Mouse (Mus musculus) erythroblast, embryonic 14.5 days (primary cell): ENCODE data around the gene Tbl1x.

Experiments used
- GATA1 ChIP-seq: IDR thresholded peaks from 2 replicates; pipeline ENCODE4 v1.6.1; 2012; ENCODE audit warnings: low read length, inconsistent platforms, mixed read lengths
- TAL1 ChIP-seq: IDR thresholded peaks from 3 replicates; pipeline ENCODE4 v1.6.1; 2012; ENCODE audit warnings: low read length, inconsistent platforms, mixed read lengths

GRCm38 (mm10) chrX:77533922-77534321 is 23.1 kb downstream of the Tbl1x start:
- no peak for TF ChIP-seq GATA1
- TF ChIP-seq TAL1, result no peak
